Mouse (Mus musculus) c-Kit-positive CD71-negative TER-119-negative erythroid progenitor cells, embryonic 14.5 days (primary cell): Measurements from ENCODE around the gene Tmem82.
A peak's percentile ranks its signal among the peaks of the same experiment; 100 is the strongest.

ENCODE experiments used
- DNase-seq: peaks from one replicate; pipeline ENCODE4 v3.0.0-alpha.2; 2013; ENCODE audit warnings: low read depth

Gene Tmem82

DNA sequence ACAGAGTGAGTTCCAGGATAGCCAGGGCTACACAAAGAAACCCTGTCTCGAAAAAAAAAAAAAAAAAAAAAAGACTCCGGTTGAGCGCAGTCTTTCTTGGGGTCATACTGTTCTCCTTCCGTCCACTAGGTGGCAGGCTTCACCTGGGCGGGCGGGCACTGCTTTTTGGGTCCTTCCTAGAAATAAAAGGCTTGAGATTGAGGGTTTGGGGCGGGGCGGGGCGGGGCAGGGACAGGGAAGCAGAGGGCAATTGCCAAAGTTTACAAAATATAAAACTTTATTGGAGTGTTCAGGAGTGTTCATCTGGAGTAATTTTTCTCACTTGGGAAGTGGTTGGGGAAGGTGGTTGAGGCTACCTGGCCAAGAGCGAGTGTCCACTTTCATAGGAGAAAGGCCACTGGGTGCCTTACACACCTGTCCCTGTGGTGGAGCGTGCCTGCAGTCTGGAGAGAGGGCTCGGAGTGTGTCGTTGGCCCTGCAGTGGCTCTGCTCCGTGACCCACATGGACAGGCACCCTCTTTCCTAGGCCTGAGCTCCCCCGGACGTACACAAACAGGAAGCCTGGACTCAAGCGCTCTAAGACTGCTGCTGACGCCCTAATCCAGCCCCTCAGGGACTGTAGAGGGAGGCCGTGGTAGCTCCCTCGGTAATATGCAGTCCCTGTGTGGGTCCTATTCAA is at the start of gene Tmem82:
Gene Tmem82 (minus strand): TSS at position 69 of the 679 bp plus-strand sequence.
- peak; percentile 50 for DNase-seq

DNA sequence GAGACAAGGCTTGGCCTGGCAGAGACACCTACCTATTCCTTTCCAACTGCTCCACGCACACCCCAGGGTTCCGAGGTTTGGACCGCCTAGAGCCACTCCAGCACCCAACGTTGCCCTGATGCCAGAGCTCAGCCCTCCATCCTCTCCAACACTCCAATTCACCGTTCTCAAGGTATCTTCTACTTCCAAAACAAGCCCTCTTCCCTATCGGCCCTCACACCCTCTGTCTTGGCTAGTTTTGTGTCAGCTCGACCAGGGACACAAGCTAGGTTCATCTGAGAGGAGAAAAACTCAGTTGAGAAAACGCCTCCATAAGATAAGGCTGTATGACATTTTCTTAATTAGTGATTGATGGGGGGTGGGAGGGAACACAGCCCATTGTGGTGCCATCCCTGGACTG is 46.4 kb upstream of the Tmem82 start, which contains the start of gene Plekhm2:
Gene Plekhm2 (minus strand): TSS at position 101 of the 400 bp plus-strand sequence.
- DNase-seq: no peak

DNA sequence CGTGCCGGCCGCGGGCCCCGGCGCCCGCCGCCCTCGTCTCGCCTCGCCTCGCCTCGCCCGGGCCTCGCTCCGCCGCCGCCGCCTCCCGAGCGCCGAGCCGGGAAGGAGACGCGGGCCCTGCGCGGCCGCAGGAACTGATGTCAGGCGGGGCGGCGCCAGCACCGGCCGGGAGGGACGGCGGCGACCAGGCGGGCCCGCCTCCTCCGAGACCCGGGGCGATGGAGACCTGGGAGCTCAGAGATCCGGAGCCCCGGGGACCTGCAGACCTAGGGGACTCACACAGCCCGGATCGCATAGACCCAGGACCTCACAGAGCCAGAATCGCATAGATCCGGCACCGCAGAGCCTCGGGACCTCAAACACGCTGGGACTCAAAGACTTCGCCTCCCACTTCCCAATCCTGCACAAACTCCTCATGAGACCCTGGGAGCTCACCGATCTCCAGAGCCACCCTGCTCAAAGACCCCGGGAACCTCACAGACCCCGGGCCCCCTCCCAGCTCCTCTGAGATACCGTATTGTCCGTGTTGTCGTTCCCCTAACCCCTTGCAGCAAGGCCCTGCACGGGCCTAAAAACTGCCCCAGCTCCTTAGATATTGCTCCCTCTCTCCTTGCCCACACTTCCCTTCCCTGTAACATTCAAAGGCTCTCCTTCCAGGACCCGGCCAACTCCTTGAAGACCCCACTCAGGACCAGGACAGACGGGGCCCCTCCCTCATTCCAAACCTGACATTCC is 45.7 kb upstream of the Tmem82 start:
- peak; percentile 48 for DNase-seq

DNA sequence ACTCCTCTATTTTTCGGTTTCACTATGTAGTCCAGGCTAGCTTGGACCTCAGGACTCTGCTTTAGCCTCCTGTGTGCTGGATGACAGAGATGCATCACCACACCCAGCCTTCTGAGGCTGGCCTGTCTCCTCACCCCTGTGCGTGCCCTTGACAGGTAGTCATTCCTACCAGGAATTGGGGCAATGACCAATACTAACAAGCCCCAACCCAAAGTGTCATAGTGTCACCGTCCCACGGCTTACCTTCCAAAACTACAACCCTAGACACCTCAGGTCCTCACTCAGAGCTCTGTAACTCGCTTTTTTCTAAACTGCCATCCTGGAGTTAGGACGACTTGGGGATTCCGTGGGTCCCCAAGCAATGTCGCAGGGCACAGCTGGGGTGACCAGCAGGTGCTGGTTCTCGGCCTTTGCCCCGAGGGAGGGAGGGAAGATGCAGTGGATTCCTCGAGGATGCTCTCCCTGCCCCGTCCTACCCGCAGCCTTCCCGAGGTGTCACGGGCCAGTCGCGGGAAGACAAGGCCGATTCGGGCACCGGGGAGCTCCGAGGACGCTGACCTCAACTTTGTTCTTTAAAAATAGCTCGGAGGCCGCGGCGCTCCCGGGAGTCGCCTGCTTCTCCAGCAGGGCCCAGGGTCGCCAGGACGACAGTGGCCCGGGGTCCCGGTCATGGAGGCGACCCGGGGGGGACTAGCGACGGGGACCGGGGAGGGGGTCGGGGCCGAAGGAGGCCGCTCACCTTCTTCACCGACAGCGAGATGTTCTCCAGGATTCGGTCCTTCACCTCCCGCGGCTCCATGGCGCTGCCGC is 44.9 kb upstream of the Tmem82 start:
- no peak for DNase-seq

DNA sequence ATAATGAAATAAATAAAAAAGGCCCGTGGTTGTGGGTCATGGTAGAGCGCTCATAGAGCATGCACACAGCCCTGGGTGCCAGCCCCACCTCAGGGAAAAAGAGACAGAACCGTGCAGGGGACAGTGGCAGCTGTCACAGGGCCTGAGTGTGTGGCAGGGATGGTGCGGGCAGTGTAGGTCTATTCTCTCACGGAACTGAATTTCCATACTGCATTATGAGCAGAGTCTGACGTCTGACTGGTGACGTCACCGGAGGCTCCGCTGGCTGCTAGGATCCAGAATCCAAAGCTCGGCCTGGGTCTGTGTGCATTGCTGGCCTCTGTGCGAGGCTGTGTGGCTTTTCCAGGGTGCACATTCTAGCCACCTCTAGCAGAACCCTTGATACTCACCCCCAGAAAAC is 42.5 kb upstream of the Tmem82 start:
- DNase-seq: no peak

DNA sequence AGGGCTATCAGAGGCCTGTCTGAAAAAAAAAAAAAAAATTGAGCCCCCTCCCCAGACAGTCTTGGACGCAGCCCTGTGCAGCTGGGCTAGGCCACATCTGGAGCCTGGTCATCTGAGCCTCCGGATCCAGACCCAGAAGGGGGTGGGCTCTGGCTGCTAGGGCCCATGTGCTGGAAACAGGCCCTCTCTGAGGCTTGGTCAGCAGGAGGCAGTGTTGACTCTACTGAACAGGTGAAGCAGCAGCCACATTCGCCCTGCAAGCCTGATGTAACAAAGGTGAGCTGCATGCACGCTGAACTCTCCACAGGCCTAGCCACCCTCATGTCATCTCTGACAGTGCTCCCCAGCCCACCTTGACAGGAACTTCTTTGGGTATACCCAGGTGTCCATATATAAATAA is 41.3 kb upstream of the Tmem82 start:
- no peak for DNase-seq

DNA sequence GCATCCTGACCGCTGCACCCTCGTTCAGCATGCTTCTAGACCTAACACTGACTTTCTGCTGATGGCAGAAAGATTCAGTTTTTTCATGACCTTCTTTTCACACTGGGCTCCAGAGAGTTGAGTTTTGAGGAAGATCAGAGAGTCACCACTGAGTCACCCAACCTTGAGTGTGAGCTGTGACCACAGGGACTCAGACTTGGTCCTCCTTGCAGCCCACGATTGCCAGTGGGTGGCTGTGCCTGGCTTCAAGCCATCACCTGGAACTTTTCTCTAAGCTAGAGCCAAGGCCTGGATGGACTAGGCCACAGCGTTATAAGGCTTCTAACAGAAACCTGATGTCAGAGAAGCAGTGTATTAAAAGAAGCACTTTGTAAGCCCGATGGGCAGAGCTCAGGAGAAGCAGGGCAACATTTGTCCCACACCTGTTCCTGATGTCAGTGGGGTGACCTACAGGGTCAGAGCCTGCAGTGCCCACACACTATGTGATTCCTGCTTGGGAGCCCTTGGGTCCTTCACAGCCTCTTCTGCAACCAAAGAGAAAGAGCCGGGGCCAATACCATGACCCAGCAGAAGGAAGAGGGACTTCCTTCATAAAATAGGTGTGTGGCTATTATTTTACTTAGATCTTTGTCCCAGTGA is 40.5 kb upstream of the Tmem82 start:
- no peak for DNase-seq

DNA sequence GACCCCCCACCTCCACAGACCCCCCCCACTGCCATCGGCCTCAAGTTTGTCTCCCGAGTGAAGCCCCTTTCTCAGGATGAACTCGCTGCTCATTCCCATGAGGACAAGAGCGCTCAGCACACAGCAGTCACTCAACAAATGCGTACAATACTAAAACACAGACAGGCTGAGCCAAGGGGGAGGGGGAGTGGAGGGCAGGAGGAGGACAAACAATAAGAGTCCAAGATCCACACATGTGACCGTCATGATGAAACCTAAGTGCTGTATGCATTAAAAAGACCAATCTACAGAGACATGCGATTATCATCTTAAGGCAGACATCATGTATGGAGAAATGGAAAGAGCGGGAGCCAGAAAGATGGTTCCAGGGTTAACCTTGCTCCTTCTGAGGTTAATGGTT is 38.5 kb upstream of the Tmem82 start:
- no peak for DNase-seq

DNA sequence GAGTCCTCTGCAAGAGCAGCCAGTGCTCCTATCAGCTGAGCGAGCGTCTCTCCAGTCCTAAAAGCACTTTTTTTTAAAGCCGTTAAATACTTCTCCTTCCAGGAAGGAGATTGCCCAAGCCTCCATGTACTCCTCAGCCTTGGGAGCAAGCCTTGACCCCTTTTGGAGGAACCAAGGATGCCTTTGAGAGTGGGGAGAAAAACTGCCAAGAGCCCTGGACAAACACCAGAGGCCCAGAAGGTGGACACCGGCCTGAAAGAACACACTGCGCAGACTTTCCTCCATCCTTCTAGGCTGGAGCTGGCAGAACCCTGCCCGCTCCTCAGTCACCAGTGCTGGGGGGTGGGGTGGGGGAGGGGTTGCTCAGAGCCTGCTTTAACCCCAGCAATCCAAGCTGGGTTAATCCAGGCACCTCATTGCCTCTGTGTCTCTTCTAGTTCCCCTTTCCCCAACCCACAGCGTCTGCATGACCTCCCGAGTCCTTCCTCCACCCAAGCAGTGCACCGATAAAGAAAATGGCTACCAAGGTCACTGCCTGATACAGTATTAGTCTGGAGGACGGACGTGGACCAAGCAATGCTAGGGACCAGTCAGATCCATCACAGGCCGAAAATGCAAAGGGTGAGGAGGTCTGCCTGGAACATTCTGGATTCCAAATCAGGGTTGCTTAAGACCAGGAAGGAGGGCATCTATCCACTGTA is 37.6 kb upstream of the Tmem82 start:
- DNase-seq: no peak

DNA sequence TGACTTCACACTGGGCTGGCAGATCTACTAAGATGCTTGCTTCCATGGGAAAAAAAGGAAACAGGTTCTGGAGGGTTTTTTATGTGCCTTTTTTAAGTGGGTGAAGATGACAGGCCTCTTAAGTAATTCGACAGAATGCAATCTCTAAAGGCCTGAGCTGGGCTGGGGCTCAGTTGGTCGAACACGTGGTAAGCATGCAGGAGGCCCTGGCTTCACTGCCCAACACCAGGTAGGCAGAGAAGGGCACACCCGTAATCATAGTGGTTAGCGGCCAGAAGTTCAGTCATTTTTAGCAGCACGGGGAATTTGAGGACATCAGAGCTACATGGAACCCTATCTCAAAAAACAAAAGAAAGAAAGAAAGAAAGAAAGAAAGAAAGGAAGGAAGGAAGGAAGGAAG is 36.1 kb upstream of the Tmem82 start:
- DNase-seq: no peak

DNA sequence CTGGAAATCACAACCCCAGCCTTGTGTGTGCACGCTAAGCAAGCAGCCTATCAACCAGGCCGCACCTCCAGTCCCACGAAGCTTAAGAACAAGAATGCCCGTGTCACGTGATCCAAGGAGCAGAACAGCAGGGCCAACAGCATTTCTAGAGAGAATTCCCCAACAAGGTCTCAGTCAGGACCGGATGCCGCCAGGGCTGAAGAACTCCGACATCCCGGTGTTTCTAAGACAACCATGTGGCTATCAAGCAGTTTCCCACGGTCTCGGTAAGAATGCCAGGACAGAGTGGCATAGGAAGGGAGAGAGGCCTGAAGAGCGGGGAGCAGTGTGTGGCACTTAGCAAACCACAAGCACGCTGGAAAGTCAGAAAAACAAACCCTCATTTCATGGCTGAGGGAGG is 35.4 kb upstream of the Tmem82 start:
- no peak for DNase-seq

DNA sequence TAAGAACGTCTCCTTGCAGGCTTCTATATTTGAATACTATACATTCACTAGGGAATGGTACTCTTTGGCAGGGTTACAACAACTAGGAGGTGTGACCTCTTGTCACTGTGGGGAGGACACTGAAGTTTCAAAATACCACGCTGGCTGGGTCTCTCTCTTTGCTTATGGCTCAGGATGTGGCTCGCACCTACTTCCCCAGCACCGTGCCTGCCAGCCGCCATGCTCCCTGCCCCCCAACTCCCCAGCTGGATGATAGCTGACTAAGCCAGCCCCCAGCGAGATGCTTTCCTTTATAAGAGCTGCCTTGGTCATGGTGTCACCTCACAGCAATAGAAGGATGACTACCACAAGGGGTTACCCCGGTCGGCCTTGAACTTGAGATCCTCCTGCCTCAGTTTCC is 34.6 kb upstream of the Tmem82 start:
- DNase-seq: no peak

DNA sequence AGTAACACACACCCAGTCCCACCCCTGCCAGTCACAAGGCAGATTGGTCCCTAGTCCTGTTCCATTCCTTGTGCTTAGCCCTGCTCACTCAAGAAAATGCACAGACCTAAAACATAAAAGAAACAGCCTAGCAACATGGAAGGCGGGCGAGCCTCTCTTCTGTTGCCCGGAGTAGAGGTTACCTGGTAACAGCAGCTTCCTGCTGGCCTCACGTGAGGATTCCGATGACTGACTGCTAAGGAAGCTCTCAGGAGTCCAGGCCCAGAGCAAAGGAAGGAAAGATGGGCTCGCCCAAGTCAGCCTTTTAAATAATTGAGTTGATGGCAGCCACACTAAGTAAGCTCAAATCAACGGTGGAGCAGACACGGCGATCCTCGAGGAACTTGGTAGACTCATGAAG is 33.5 kb upstream of the Tmem82 start:
- DNase-seq: no peak

DNA sequence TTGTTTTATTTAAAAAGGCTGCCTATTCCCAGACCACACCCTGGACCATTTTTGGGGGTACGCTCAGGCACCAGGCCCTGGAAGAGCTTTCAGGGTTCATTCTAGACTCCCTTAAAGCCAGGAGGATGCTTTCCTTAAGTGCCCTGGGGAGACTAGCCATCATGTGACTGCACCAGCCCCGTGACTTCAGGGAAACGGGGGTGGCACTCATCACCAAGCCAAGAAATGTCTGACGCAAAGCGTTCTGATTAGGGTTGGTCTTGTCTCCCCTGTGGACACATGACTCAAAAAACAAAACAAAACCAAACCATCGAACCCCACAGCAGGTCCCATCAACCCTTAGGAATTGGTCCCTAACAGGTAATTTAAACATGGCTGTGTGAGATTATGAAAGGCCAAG is 32.9 kb upstream of the Tmem82 start:
- DNase-seq: no peak

DNA sequence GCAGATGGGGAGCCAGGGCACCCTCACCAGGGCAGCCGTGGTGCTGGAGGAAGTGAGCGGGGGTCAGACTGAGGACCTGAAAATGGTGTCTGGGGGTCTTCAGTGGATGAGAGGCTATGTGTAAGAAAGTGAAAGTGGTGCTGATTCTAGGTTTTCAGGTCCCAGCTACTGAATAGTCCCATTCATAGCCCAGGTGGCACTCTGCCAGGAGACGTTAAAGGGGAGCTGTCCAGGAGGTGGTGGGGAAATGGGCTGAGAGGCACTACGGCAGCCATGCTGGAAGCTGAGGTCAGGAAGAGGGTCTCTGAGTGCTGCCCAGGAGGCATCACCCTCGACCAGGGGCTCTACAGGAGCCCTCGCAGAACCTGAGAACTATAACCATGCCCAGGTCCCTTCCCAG is 30.8 kb upstream of the Tmem82 start:
- DNase-seq: no peak

DNA sequence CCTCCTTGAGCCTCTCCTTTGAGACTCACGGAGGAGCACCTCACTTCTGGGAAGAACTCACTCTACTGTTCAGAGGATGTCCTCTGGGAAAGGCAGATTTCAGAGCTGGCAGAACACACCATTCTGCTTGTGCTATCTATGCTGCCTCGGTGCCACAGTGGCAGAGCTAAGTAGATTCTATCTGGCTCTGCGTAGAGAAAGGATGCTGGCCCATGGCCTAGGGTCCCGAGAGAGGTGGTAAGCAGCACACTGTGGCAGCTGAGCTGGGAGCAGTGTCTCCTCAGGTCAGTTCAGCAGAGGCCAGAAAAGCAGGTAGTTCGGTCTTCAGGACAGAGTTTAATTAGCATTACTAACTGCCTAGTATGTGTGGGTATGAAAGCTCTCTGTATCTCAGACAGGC is 29.8 kb upstream of the Tmem82 start:
- DNase-seq: no peak

DNA sequence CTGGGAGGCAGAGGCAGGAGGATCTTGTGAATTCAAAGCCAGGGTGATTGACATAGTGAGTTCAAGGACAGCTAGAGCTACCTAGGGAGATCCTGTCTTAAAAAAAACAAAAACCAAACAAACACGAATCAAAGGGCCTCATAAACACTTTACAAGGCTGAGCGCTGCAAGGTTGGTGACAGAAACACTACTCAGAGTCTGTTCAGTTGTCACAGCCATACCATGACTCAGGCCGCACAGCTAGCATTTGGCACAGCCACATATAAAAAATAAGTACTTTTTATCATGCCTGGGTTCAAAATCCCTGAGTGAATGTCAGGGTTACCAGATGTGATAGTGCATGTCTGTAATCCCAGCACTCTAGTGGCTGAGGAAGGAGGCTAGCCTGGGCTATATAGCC is 28.8 kb upstream of the Tmem82 start:
- DNase-seq: no peak

DNA sequence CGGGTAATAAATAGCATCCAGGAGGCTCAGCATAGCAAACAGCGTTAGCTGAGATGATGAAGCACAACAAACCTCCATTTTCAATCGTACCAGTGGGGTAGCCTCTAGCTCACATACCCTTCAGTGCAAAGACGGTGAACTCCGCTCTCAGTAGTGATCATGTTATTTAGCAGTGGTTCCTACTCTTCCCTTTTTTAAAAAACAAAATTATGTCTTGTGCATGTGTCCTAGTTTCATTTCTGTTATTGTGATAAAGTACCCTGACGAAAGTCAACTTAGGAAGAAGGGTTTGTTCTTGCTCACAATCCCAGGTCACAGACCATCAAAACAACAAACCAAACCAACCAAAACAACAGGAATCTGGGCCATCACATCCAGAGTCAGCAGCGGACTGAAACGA is 27.6 kb upstream of the Tmem82 start:
- no peak for DNase-seq

DNA sequence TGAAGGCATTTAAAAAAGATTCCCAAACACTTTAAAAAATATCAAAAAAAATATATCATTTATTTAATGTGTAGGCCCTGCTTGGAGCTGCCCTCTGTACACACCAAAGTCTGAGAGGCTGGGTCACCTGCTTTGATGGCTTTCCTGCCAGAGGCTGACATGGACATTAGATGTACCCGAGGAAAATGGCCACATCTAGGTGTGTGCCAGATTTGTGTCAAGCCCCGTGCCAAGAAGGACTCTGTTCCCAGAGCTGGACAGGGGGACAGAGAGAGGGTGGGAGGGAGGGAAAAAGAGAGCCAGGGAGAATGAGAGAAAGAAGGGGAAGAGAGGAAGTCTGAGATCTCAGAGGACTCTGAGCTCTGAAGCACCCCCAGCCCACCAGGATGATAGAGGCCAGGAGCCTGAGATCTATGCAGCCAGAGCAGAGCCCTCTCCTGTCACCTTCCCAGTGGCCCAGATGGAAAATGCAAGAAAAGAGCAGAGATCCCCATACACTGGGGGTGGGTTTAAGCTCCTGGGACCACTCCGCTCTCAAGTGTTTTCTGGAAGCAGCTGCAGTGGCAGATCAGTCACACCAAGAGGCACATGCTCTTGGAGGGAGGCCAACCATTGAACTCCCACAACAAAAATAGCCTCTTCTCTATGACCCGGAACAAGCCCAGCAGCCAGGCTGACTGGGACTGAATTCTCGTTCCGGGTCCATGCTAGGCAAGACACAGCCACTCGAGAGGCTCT is 24.9 kb upstream of the Tmem82 start:
- no peak for DNase-seq

DNA sequence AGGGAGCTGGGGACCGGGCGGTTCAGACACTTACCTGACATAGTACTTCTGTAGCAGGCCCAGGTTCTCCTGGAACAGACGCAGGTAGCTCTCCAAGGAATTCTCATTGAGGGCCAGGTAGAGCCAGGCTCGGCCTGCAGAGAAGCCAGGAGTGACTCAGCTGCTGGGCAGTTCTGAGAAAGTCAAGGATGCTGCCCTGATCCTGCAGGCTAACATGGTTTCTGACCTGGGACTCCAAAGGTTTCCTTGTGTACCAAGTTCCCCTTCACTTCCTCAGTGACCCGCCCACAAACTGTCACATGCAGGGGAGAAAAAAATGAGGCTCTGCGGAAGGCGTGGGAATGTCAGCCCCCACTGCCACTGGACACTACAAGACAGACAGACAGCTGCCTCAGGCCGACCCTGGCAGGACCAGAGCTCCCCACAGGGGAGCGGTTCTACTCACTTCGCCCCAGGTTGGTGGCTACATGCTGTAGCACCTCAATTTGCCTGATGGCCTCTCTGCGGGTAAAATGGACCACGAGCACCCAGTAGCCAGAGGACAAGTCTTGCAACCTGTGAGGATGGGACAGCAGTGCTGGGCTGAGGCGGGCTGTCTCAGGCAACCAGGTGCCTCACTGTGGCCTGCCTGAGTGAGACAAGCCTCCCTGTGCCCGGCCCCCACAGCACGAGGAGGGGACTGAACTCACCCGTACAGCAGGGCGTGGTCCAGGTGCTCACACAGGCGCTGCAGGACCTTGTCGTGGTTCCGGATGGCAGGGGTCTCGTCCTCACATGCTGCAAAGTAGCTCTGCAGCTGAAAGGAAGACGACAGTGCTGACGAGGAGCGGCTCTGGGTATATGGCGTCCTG is 23.8 kb upstream of the Tmem82 start:
- no peak for DNase-seq
